Mouse (Mus musculus) kidney, embryonic 16.5 days (tissue): ENCODE measurements around the gene Smarca2. TPM values are rescaled to one million over a fixed set of nuclear protein-coding genes. Genes with fewer than 3 reads are reported as not detected.

ENCODE experiments used
- ATAC-seq: fragments of 200-750 bp; cut with Nextera tagmentation; 2 replicates; pipeline ENCODE4 v1.8.0; 2017; ENCODE audit warnings: moderate TSS enrichment; ENCODE audit not compliant: low FRiP score, low TSS enrichment
- H3K27ac ChIP-seq: fragments of 300-500 bp; sonication (generic); 2 replicates; pipeline ENCODE4 v1.5.1; 2014; ENCODE audit warnings: low read length
- H3K27me3 ChIP-seq: fragments of 300-500 bp; sonication (generic); 2 replicates; pipeline ENCODE4 v1.6.1; 2014; ENCODE audit warnings: low read length, control low read depth, mixed read lengths; ENCODE audit not compliant: insufficient read depth
- H3K36me3 ChIP-seq: fragments of 300-500 bp; sonication (generic); 2 replicates; pipeline ENCODE4 v1.6.1; 2014; ENCODE audit warnings: low read length, control low read depth, mixed read lengths; ENCODE audit not compliant: insufficient read depth
- H3K4me1 ChIP-seq: fragments of 300-500 bp; sonication (generic); 2 replicates; pipeline ENCODE4 v1.6.1; 2014; ENCODE audit warnings: low read length, control low read depth, mixed read lengths; ENCODE audit not compliant: insufficient read depth
- H3K4me2 ChIP-seq: fragments of 300-500 bp; sonication (generic); replicated peaks from 2 replicates; pipeline ENCODE4 v1.6.1; 2014; ENCODE audit warnings: low read depth, low read length
- H3K4me3 ChIP-seq: fragments of 300-500 bp; sonication (generic); 2 replicates; pipeline ENCODE4 v1.5.1; 2014; ENCODE audit warnings: mild to moderate bottlenecking, low read length
- H3K9ac ChIP-seq: fragments of 300-500 bp; sonication (generic); replicated peaks from 2 replicates; pipeline ENCODE4 v1.6.1; 2014; ENCODE audit warnings: low read length
- H3K9me3 ChIP-seq: fragments of 300-500 bp; sonication (generic); 2 replicates; pipeline ENCODE4 v1.6.1; 2016; ENCODE audit warnings: low read length, control low read depth
- WGBS: fragments of 180-500 bp; shearing (Covaris S2); extraction: QIAGEN DNeasy Blood & Tissue Kit; methylation state at CpG from one replicate; pipeline ENCODE4 v1.1.7; 2014; 5-methylcytosine and 5-hydroxymethylcytosine counted together
- polyA plus RNA-seq: library from polyadenylated mRNA; unstranded; fragments of >200 nt; fragmentation: Nextera tagmentation; extraction: Ambion mirVana; gene quantifications from 2 replicates; pipeline ENCODE4 v1.2.1, GENCODE M21; 2015

Gene Smarca2
- polyA plus RNA-seq, 1 experiment from 2014 or later, result 40.5 TPM

DNA sequence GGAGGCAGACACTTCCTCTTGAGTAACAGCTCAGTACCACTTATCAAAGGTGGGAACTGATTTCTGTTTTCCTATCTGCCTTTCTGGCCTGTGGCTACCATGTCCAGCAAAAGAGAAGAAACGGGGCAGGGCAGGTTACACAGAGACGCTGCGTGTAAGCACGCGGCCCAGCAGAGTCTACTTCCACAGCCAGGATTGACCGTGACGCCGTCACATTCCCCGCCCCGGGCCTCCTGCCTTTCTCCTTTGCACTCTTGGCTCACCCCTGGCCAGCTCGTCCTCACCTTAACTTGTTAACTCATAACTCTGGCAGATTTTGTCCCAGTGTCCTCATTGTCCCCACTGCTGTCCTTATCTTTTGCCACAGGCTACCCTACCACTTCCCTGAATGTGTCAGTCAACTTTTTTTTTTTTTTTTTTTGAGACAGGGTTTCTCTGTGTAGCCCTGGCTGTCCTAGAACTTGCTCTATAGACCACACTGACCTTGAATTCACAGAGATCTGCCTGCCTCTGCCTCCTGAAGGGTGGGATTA is 167.3 kb downstream of the Smarca2 start:
- H3K9me3 ChIP-seq, result no peaks in the 10 kb centered on the region
- no peaks in the 10 kb centered on the region for H3K27me3 ChIP-seq
- ATAC-seq, result no peak
- H3K4me1 ChIP-seq, result no peaks in the 10 kb centered on the region
- no peak overlapping the region for H3K4me2 ChIP-seq
- peaks cover 40% of the 10 kb centered on the region for H3K36me3 ChIP-seq
- 96% methylated on average over 11 of the region's 11 CpGs for WGBS
- no peak overlapping the region for H3K9ac ChIP-seq
- H3K27ac ChIP-seq, result no peak overlapping the region
- H3K4me3 ChIP-seq, result no peak overlapping the region

DNA sequence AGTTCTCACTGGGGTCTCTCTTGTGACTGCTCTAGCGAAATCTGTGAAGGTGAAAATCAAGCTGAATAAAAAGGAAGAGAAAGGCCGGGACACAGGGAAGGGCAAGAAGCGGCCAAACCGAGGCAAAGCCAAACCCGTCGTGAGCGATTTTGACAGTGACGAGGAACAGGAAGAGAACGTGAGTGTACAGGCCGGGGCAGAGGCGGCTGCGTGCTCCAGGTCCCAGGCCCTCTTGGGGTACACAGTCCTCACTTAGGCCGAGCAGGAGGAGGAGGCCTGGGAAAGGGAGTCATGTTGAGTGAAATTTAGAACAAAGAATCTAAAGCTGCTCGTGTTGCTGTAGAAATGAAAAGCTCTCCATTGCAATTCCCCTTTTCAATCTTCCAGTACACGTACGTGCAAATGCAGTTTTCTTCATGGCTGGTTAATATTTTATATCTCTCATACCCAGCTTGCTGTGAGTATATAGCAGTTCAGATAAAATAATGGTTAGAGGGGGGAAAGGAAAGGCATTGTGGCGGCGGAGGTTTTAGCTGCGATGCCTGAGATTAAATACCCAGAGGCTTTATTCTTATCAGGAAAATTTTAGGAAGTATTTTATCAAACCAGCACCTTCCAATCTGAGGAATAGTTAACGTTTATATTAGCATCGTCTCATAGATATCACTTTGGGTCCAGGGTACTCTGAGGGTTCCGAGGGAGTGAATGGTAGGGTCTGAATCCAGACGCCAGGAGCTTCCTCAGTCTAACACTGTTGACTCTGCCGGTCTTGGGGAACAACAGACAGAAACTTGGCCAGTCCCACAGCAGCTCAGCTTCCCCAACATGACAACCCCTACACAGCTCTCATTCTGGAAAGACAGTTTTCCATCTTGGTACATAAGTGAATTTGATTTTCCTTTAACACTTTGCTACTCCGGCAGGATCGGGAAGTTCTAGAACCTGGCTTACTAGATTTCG is 171.5 kb downstream of the Smarca2 start:
- Histone ChIP-seq H3K9ac (no peak overlapping the region), H3K4me1 (no peaks in the 10 kb centered on the region), H3K4me2 (no peak overlapping the region), H3K4me3 (no peak overlapping the region), H3K27me3 (no peaks in the 10 kb centered on the region), H3K27ac (no peak overlapping the region), H3K36me3 (peaks cover 44% of the 10 kb centered on the region), H3K9me3 (no peaks in the 10 kb centered on the region)
- no peak for ATAC-seq
- WGBS, result 85% methylated on average over 27 of the region's 27 CpGs

DNA sequence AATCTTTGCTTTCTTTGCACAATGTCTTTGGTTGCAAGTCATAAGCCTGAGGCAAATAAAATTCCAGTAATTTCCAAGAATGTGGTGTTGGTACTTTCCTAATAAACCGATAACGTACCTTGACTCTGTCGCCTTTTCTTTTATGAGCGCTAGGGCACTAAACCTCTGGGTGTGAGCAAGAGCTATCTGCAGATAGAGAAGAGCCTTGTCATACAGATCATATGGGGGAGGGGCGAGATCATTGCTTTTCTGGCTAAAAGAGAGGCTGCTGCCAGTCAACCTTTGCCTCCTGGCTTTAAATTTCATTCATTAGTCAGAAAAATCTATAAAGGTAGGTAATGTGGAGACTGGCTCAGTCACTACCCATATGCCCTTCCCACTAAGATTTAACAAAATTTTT is 173.3 kb downstream of the Smarca2 start:
- Histone ChIP-seq H3K27me3 (no peaks in the 10 kb centered on the region), H3K27ac (no peak overlapping the region), H3K4me1 (no peaks in the 10 kb centered on the region), H3K9me3 (no peaks in the 10 kb centered on the region), H3K4me2 (no peak overlapping the region), H3K9ac (no peak overlapping the region), H3K36me3 (peaks cover 36% of the 10 kb centered on the region), H3K4me3 (no peak overlapping the region)
- 93% methylated on average over 5 of the region's 5 CpGs for WGBS
- ATAC-seq, result no peak

- H3K27ac ChIP-seq, result no peak overlapping the region
- ATAC-seq, result no peak
- no peak overlapping the region for H3K9ac ChIP-seq
- no peak overlapping the region for H3K4me2 ChIP-seq
- 94% methylated on average over 2 of the region's 2 CpGs for WGBS
- no peaks in the 10 kb centered on the region for H3K4me1 ChIP-seq
- H3K27me3 ChIP-seq, result no peaks in the 10 kb centered on the region
- H3K9me3 ChIP-seq, result no peaks in the 10 kb centered on the region
- H3K36me3 ChIP-seq, result peaks cover 17% of the 10 kb centered on the region
- no peak overlapping the region for H3K4me3 ChIP-seq
Measured at GRCm38 (mm10) chr19:26781209-26781608, 176.4 kb downstream of the Smarca2 start.

GRCm38 (mm10) chr19:26788446-26788845 is 183.6 kb downstream of the Smarca2 start:
- H3K9ac ChIP-seq, result no peak overlapping the region
- WGBS, result 76% methylated on average over 5 of the region's 5 CpGs
- H3K4me2 ChIP-seq, result no peak overlapping the region
- H3K4me3 ChIP-seq, result no peak overlapping the region
- no peaks in the 10 kb centered on the region for H3K27me3 ChIP-seq
- no peaks in the 10 kb centered on the region for H3K36me3 ChIP-seq
- no peaks in the 10 kb centered on the region for H3K9me3 ChIP-seq
- no peak overlapping the region for H3K27ac ChIP-seq
- no peak for ATAC-seq
- no peaks in the 10 kb centered on the region for H3K4me1 ChIP-seq

DNA sequence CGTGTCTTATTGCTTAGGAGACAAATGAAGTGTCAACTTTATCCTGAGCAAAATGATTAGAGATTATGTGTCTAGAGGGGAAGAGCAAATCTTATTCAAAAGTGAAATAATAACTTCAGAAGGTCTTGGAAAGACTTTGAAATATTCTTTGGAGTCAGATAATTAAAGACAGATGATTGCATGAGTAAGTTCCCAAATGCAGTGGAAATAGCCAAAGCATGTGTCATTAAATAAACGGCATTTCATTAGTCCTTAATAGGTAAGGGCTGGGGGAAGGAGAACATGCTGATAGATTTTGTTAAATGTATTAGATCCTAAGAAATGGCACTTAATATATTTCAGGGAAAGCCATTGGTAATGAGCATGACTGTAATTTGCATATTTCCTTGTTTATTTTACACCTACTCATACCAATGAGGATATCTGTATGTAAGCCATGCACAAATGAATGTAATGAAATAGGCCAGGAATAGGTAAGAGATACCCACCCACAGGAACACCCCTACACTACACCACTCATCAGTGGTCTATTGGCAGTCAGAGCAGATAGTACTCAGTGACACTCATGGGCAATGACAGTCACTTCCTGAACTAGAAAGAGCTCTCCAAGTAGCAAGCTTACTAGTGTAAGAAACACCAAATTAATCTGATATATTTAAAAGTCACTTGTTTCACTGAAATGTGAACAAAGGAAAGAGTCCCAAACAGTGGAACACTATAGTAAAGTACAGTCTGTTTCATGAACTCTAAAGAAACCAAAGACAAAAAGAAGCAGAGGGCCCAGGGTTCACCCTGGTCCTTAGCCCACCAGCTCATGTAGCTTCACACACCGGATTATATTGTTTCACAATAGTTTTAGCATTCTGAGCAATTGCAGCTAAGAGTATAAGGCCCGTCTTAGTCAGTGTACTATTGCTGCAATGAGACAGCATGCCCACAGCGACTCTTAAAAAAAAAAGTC is 185.8 kb downstream of the Smarca2 start:
- Histone ChIP-seq H3K4me1 (no peaks in the 10 kb centered on the region), H3K27me3 (no peaks in the 10 kb centered on the region), H3K9me3 (no peaks in the 10 kb centered on the region), H3K4me3 (no peak overlapping the region), H3K9ac (no peak overlapping the region), H3K36me3 (no peaks in the 10 kb centered on the region), H3K27ac (no peak overlapping the region), H3K4me2 (no peak overlapping the region)
- ATAC-seq, result no peak
- WGBS, result 84% methylated on average over 5 of the region's 5 CpGs

GRCm38 (mm10) chr19:26794315-26794714 is 189.5 kb downstream of the Smarca2 start:
- ATAC-seq, result no peak
- H3K4me3 ChIP-seq, result no peak overlapping the region
- H3K4me2 ChIP-seq, result no peak overlapping the region
- H3K36me3 ChIP-seq, result no peaks in the 10 kb centered on the region
- H3K9me3 ChIP-seq, result no peaks in the 10 kb centered on the region
- H3K9ac ChIP-seq, result no peak overlapping the region
- H3K27me3 ChIP-seq, result no peaks in the 10 kb centered on the region
- 50% methylated on average over 2 of the region's 3 CpGs for WGBS
- H3K27ac ChIP-seq, result no peak overlapping the region
- H3K4me1 ChIP-seq, result no peaks in the 10 kb centered on the region

- Histone ChIP-seq H3K27ac (no peak overlapping the region), H3K27me3 (no peaks in the 10 kb centered on the region), H3K4me1 (no peaks in the 10 kb centered on the region), H3K36me3 (no peaks in the 10 kb centered on the region), H3K4me3 (no peak overlapping the region), H3K9me3 (no peaks in the 10 kb centered on the region), H3K9ac (no peak overlapping the region), H3K4me2 (no peak overlapping the region)
- WGBS, result 77% methylated on average over 4 of the region's 4 CpGs
- no peak for ATAC-seq
Measured at GRCm38 (mm10) chr19:26796006-26796405, 191.2 kb downstream of the Smarca2 start.

DNA sequence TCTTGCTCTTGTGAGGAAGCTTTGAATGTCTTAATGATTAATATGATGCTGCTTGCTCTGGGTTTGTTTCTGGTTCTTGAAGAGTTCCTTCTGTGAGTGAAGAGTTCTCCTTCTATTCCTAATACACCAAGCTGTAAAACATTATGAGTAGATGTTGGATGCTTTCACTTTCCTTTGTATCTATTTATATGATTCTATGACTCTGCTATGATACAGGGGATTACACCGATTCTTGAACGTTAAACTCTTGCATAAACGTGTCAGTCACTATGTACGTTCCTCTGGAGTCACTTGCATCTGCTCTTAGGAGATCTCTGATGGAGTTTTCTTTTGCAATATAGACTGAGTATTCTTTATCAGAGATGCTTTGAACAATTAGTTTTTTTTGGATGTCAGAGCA is 199.6 kb downstream of the Smarca2 start:
- no peak for ATAC-seq
- H3K9ac ChIP-seq, result no peak overlapping the region
- H3K27me3 ChIP-seq, result no peaks in the 10 kb centered on the region
- no peaks in the 10 kb centered on the region for H3K9me3 ChIP-seq
- WGBS, result 76% methylated on average over 4 of the region's 4 CpGs
- no peaks in the 10 kb centered on the region for H3K4me1 ChIP-seq
- H3K4me2 ChIP-seq, result no peak overlapping the region
- no peaks in the 10 kb centered on the region for H3K36me3 ChIP-seq
- H3K4me3 ChIP-seq, result no peak overlapping the region
- no peak overlapping the region for H3K27ac ChIP-seq
